Mouse (Mus musculus) testis, adult 2 months (tissue): ENCODE data around the gene Lyrm4.

Source experiments
- CTCF ChIP-seq: fragments of 200-500 bp; IDR thresholded peaks from 2 replicates; pipeline ENCODE4 v1.5.1; 2012; ENCODE audit warnings: low read depth, mild to moderate bottlenecking, inconsistent platforms, low read length, moderate library complexity; ENCODE audit not compliant: control insufficient read depth, insufficient read depth, insufficient replicate concordance
- POLR2A ChIP-seq: fragments of 200-500 bp; IDR thresholded peaks from 2 replicates; pipeline ENCODE4 v1.6.1; 2012; ENCODE audit warnings: low read depth, mild to moderate bottlenecking, inconsistent platforms, low read length, moderate library complexity; ENCODE audit not compliant: control insufficient read depth

DNA sequence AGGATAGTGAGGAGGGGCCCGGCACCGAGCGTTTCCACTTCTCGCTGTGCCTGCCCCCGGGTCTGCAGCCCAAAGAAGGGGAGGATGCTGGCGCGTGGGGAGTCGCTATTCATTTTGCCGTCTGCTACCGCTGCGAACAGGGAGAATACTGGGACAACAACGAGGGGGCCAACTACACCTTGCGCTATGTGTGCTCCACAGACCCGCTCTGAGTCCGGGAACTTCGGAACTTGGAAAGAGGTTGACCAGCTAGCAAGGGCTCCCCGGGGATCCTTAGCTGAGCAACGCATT lies 147.9 kb downstream of the Lyrm4 start:
- TF ChIP-seq POLR2A, result no peak
- TF ChIP-seq CTCF, result no peak
